Mouse (Mus musculus) regulatory T cell (primary cell): ENCODE measurements around the gene Olfr544.

Source experiments
- in situ Hi-C: fragments of 300-600 bp; cut with MboI, MseI; formaldehyde crosslinking; loops from one replicate; pipeline ENCODE4 v1.15.1; 2025; ENCODE audit warnings: high pct_unique_total_duplicates

Olfr544 gene

DNA sequence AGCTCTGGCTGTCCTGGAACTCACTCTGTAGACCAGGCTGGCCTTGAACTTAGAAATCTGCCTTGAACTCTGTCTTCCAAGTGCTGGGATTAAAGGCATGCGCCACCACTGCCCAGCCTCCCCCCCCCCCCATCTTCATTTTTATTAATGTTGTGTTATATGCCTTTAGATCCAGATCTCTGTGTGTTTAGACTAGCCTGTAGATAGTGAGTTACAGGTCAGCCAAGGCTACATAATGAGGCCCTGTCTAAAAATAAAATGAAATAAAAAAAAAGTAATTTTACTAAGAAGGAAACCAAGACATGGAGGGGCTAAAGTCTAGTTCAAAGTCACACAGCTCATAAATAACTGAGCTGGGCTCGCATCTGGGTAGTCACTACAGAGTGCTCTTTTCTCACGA, 9.2 kb downstream of the Olfr544 start:
- in situ Hi-C loops = no loop called here

DNA sequence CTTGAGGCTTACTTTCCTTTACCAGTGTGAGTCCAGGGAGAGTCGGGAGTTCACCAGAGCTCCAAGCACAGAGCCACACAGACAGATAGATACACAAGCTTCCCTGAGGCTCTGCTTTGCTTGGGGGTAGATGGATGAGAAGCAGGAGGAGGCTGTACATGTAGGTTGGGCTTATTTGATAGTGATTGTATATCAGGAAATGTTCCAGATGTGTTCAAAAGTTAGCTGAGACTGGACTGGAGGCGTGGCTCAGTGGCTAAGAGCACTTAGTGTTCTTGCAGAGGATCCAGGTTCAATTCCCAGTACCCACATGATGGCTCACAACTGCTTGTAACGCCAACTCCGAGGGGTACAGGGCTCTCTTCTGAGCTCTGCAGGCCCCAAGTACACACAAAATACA, 9.7 kb downstream of the Olfr544 start:
- in situ Hi-C loops = no loop called here

DNA sequence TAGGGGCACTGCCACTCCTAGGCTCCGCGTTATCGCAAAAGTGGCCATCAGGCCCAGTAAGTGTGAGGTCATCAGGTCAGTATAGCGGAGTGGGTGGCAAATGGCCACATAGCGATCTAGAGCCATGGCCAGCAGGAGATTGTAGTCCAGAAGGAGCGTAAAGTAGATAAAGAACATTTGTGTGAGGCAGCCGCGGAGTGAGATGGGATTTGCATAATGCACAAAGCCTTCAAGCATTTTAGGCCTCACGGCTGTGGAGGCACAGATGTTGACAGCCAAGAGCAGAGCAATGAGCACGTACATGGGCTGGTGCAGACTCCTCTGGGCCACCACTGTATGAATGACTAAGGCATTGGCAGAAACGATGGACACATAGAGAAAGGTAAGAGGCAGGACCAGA, 10.7 kb downstream of the Olfr544 start:
- in situ Hi-C loops = no loop called here

DNA sequence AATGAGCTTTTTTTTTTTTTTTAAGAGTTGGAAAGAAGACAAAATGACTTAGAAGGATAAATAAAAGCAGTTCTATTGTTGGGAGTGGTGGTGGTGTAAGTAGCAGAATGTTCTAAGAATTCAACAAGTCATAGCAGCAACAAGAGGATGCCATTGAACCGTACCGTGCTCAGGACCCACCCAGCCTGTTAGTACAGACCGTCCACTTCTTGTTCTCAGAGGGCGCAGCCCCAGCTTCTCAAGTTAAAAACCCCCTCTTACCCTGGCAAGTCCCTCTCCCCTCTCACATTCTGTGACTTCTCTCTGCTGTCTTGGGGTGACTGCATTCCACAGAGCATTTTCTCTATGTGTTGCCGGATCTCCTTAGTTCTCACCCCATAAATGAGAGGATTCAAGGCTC, 11.5 kb downstream of the Olfr544 start:
- in situ Hi-C loops = no loop called here

DNA sequence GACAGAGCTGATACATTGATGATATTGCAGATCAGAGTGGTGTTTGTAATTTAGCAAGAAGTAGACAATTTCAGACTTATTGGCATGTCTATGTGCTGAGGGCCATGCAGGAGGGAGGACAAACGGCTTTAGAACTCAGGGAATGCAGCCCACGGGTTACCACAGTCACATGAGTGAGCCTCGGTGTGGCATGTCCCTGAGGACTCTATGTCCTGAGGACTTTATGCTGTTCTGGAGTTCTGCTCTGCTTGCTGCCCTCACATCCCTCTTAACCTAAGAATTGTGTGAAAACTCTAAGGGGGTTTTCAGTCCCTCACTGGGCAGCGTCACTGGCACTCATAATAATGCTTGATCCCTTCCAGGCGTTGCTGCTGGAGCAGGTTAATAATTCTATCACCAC, 15.4 kb downstream of the Olfr544 start:
- in situ Hi-C loops = no loop called here

DNA sequence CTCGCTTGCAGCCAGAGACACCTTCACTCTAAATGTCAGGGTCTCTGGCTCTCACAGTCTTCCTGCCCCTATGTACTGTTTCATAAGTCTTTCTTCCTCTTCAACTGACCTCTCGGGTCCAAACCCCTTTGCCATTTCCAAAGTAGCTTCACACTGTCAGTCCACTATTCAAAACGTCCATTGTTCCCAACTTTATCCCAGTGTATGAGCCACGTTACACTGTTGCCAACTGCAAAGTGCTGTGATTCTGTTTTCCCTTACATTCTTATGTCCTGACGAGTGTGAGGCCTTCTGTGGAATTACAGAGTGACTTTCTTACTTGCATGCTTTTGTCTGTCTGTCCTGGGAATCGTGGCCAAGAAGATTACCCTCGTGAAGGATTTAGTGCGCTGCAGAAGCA, 20.5 kb downstream of the Olfr544 start:
- in situ Hi-C loops = no loop called here

DNA sequence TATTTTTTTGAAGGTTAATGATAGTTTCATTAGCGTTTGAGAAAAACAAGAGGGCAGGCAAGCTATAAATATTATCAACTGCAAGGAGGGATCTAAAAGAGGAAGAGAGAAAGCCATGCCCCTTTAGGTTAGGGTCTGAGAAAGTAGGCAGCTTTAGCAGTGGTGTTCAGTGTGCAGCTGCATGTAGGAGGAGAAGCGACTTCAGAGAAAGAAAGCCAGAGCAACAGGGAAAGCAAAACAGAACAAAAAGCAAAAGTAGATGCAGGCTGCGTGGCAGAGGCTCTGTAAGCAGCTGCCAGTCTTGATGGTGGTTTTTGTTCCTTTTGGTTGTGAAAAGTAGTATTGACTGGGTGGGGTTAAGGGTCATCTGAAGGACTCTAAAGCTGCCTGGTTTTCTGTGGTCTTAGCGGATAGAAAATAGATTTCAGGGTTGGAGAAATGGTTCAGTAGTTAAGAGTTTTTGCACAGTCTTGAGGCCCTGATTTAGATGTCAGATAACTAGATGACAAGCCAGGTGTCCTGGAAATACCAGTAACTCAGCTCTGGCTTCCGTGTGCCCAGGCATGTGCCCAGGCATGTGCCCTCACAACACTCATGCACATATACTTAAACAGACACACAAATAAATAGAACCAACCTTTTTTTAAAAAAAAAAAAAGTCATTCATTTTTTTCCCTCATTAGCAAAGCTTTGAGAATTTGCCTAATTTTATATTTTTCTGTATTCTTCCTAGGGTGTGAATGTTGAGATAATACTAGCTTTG, 29.3 kb downstream of the Olfr544 start:
- in situ Hi-C loops = no loop called here

DNA sequence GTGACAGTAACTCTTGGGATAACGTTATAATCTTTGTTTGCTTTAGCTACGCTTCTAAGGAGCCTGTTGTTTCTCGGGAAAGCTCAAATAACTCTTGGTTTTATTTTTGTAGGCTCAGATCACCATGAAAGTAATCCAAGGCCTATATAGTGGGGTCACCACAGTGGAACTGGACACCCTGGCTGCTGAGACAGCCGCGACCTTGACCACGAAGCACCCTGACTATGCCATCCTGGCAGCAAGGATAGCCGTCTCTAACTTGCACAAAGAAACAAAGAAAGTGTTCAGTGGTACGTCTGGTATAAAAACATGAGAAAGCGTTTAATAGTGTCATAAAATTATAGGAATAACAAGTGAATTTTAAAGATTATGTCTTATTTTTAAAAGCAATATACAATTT, 41.7 kb downstream of the Olfr544 start:
- in situ Hi-C loops = no loop called here

DNA sequence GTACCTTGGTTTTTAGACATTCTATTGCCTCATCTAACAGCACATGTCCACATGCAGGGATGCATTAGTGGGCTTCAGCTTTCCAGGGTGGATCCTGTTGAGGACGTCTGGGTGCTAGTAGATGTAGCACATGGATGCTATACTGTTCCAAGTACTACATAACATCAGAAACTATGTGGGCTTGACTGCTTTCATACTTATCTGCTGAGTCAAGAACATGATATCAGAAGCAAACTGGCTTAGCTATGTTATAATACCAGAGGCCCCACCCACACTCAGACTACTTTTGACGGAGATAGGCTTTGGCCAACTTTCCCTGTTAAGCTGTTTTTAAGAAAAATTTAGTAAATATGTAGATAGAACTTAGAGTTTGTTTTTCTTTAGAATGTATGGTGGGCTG, 43.8 kb downstream of the Olfr544 start:
- in situ Hi-C loops = no loop called here

DNA sequence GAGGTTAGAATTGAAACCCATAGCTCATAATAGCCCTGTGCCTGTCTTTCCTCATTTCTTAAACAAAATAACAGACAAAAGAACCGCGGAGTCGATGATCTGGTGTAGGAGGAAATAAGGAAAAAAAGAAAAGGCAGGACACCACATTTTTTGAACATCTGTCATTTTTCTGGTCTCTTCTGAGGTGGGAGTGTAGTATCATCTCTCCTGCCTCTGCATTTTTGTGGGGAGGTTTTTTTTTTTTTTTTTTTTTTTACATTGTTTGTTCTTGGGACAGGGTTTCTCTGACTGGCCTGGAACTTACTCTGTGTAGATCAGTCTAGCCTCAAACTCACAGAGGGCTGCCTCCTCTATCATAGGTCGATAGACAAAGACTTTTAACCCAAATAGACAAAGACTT, 45.7 kb downstream of the Olfr544 start:
- in situ Hi-C loops = no loop called here

DNA sequence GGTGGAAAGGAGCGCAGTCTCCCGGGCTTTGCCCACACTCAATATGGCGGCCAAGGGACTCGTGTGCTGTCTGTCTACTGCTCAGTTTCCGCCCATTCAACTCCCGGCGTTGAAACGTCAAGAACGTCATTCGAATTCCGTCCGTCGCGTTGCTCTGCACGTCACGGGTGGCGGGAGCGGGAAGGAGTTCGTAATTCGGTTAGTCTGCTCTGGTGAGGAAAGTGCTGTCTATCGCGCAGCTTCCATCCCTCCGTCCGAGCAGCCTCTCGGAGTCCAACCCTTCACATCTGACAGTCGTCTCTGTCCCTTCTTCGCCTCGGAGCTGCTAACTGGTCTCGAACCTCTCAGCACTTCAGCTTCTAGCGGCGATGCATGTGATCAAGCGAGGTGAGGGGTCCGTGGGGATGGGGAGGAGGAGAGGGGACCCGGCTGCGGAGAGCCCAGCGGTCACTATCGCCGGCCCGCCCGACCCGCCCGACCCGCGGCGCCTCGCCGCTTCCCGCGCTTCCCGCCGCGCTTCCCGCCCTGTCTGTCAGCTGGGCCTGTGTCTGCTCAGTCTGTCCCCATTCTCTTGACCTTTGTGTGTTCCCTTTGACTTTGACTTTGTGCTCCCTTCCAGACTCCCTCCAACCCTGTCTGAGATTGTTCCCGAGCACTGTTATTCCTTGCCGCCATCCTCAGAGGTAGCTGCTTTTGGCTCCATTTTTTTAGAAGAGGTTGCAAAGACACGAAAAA, 46.3 kb downstream of the Olfr544 start, which contains the start of gene Rrm1:
TSS of gene Rrm1 (plus strand) at position 39 of the 735 bp plus-strand sequence.
- in situ Hi-C loops = no loop called here

DNA sequence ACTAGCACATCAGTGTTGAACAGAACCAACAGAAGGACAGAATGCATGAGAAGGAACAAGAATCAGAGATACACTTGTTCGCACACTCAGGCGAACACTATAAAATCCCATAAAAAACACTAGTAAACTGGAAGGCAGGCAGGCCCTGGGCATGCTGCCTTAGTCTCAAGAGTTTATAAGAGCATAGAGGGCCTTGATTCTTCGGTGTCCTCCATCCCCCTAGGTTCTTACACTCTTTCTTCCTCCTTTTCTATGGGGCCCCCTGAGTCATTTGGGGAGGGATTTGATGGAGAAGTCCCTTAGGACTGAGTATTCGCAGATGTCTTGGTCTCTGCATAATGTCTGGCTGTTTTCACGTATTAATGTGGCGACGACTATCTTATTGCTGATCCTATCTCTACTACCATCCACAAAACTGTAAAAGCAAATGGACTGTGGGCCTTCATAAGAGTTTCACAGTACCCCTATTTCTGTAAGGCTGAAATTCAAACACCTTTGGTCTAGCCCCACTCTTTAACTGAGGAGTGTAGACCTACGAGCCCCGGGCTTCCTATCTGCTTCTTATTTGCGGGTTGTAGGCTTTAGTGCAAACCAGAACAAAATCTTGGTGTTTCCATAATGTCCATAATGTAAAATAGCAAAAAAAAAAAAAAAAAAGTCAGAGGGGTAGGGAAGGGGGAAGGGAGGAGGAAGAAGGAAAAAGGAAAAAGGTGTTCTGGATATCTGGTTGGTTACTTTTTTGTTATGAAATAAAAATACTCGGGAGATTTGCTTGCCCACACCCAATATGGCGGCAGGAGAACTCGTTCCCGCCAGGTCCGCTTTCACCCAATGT, 47.1 kb downstream of the Olfr544 start:
- in situ Hi-C loops = no loop called here

DNA sequence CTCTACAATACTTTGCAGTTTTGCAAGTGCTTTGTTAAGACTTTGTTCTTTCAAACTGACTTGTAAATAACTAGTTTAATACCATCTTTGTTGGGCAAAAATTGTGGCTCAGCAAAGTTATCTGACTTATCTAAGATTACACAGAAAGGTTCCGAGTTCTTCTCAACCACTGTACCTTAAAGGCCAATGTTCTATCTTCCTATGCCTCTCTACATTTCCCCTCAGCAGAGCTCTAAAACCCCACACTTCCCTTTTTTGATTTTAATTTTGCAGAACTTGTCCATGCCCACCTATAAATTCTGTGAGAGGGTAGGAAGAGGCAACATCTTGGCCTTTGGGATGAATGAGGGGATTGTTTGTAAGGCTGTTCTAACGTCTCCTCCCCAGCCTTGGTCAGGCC, 53.8 kb downstream of the Olfr544 start:
- in situ Hi-C loops = no loop called here
